Mouse (Mus musculus): ENCODE measurements around the gene Cmtm8.
A peak's percentile ranks its signal among the peaks of the same experiment; 100 is the strongest.

The Cmtm8 gene

DNA sequence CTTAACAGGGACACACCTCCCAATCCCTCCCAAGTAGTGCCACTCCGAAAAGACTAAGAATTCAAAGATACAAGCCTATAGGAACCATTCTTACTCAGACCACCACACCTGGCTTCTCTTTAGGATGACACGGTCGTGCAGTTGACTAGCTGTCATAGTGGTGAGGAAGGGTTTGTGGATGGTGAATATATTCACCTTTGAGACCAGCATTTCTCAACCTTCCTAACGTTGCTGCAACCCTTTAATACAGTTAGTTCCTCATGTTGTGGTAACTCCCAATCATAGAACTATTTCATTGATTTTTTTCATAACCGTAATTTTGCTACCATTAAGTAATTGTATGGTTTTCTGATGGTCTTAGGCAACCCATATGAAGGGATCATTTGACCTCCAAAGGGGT is 56.8 kb downstream of the Cmtm8 start:
- DNase-seq (ENCODE audit: low read depth) = no peak

DNA sequence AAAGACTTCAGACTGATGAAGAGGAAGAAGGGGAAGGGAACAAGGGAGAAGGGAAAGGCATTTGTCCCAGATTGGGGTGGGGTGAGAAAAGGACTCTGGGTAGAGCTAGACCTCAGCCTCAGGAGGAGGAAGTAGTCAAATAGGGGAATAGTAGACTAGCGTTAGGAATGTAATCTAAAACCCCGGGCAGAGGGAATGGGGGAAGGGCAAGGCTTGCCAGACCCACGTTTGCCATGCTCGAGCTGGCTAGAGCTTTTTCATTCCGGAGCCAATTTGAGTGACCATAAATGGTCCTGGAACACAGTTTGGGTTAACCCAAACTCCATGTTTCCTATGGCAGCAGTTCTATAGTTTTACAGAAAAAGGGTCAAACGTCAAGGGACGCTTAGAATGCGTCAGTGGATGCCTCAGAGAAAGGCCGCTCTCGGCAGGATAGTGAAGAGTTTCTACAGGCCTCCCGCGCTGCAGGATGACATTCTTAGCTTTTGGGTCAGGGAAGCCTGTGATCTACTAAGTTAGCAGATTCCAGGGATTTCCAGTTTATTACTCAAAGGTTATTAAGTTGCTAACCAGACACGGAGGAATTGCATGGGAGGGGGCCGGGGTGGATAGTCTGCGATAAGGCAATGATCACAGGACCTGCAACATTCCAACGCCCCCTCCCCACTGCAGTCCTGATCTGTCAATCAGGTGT is 58.4 kb downstream of the Cmtm8 start:
- DNase-seq (ENCODE audit: low read depth) = no peak

DNA sequence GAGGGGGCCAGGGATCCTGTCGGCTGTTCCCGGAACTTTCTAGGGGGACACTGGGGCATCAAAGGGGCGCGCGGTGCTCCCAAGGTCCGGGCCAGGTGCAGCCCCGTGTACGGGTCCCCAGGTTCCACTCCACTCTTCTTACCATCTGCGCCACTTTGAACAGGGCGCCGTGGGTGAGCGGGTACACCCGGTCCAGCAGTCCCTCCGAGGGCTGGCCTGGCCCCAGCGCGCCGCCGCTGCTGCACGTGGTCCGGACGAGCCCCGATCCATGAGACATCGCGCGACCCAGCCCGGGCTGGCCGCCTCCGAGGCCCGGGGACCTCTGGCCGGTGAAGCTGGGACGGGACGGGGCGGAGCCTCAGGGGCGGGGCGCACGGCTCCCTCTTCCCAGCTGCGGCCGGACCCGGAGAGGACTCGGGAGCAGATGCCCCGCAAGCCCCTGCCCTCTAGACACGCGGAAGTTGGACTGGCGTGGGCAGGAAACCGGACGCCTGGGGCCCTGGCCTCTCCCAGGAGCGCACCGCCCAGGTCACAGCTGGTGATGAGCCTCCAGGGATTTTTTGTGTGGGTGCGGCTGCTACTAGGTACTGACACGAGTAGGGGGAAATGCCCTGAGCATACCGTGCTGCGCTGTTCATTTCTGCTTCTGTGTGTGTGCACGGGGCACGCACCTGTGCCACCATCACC is 62.3 kb downstream of the Cmtm8 start, which contains the start of gene Cmtm7:
TSS of gene Cmtm7 (minus strand) at position 331 of the 687 bp plus-strand sequence.
- peak; percentile 92 for DNase-seq (ENCODE audit: low read depth)

DNA sequence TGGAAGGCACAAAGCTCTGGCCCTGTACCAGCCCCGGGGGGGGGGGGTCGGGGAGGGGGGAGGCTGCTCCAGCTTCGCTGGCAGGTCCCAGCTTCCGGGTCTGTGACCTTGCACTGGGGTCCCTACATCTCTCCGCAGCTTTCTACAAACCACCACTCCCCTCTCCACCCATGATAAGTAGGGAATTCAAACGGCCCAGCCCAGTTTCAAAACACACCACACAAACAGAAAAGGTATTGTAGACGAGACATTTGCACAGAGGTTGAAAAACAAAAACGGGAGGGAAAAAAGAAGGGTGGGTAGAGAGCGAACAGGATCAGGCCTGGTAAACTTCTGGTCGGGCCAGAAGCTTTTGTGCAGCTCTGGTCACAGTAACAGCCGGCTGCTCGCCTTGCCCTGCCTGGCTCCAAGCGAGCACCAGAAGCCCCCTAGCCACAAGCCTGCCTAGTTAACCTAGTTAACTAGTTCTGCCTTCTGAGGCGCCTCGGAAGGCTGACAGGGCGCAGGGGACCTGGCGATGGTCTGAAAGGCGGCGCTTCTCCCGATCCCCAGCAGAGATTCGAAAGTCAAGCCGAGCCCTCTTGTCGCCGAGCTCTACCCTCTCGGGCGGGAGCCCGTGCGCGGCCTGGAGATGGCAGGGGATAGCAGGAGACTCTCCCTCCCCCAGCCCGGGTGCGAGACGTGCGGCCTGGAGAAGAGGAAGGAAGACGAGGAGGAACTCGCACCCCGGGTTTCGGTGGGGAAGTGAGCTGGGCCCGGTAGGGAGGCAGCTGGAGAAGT is 63.0 kb downstream of the Cmtm8 start:
- DNase-seq (ENCODE audit: low read depth) = peak; percentile 82

DNA sequence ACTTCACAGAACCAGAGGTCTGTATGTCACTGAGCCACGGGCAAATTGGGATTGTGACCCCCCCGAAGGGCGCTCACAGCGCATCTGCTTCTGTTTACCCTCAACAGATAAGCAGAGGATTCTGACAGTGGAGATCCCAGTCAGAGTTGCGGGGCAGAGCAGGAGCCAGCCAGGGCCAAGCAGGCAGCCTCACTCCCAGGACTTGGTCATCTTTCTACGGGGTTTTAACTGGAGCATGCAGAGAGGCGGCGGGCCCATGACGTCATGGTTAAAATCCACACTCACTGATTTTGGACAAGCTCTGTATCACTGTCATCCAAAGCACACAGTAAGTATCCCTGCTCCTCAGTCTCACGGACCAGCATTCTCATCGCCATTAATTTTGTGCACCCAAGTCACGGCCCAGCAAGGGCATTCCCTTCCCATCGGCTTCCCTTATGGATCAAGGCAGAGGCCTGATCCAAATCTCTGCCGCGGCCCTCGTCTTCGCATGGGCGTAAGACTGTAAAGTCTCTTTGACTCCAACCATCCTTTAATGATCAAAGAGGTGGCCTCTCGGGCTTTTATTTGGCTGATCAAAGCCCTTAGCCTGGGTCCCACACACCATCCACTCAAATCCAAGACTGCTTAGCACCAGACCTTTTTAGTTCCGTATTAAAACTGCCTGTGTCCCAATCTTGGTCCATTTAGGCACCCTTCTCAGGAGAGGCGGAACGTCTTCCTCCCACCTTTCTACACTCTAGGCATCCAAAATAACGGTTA is 63.8 kb downstream of the Cmtm8 start:
- DNase-seq (ENCODE audit: low read depth) = peak; percentile 83

DNA sequence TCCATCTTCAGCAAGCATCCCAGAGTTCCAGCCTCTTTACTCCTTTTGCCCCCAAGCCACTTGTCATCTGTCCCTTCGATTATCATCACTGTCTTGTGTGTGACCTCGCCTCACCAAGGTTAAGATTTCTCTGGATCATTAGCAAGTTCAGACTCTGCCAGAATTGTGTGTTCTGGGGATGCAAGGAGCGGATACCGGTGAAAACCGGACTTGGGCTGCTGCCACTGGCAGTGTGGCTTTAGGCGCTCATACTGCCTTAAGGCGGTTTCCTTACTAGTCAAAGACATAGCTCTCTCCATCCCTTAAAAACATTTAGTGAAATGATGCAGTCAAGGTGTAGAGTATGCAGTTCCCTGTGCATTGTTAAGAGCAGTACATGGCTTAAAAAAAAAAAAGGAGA is 65.1 kb downstream of the Cmtm8 start:
- peak; percentile 67 for DNase-seq (ENCODE audit: low read depth)

DNA sequence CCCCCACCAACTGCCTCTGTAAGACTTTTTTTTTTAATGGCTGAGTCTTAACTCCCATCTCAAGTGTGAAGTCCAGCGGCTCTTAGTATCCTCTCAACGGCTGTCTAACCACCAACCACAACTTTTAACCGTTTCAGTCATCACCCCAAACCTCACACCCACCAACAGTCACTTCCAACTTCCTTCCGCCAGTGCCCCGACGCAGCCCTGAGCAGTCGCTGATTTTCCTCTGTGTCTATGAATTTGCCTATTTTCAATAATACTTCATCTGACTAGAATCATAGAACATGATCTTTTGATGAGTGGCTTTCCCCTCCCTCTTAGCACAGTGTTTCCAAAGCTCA is 65.9 kb downstream of the Cmtm8 start:
- DNase-seq (ENCODE audit: low read depth) = peak; percentile 99

DNA sequence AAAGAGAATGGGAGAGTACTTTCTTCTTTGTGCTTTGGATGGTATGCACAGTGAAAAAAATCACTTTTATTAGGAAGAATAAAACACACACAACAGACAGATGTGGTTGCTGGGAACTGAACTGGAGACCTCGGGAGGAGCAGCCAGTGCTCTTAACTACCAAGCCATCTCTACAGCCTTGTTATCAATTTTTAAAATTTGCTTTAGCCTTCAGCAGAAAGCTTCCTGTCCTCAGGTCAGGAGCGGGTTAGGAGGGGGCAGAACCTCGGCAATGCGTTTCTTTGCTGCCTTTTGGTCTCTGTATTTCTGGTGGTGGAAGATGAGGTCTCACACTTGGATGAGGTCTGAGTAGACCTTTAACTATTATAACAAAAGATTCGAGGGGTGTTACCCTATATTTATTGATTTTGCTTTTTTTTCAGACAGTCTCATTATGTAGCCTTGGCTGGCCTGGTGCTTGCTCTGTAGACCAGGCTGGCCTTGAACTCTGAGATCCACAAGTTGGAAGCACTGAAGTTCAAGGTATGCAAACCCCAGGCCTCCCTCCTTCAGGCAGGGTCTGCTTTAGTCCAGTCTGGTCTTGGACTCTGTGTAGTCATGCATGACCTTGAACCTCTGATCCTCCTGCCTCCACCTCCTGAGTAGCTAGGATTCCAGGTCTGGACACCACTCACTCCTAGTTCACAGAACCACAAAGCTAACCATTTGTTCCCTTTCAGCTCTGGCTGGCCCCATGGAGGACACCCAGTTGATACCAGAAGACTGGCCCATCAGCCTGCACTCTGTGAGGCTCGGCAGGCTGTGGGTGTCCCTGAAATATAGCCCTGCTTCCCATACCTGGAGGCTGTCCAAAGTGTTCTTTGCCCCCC is 66.5 kb downstream of the Cmtm8 start:
- peak; percentile 65 for DNase-seq (ENCODE audit: low read depth)

DNA sequence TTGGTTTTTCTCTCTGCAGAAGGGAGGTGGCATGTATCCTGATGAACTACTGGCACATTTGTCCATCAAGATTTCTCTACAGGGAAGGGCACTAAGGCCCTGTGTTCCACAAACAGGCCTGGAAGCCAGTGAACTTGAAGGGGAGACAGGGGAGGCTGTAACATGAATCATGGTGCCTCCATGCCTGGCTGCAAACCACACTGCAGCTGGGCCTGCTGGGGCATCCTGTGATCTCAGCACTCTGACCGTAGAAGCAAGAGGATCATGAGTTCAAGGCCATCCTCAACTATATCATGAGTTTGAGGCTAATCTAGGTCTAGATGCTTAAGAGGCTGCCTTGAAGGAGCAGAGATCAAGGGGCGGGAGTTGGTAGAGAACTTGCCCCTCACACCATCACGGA is 67.6 kb downstream of the Cmtm8 start:
- peak; percentile 82 for DNase-seq (ENCODE audit: low read depth)

DNA sequence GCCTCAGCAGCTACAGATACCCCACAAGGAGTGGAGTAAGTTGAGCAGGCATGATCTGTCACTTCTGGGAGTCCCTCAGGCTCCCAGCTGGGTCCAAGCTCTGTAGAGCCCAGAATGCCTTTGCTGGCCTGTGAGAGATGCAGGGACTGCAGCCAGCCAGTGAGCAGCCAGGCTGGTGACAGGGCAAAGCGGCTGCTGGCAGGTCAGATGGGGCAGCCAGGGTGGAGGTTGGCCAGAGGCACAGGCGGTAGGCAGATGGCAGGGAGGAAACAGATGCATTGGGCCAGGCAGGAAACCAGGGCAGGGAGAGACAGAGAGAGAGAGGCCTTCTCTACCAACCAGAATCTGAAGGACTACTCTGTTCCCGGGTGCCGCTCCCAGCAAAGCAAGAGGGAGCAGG is 68.7 kb downstream of the Cmtm8 start:
- DNase-seq (ENCODE audit: low read depth) = peak; percentile 93

DNA sequence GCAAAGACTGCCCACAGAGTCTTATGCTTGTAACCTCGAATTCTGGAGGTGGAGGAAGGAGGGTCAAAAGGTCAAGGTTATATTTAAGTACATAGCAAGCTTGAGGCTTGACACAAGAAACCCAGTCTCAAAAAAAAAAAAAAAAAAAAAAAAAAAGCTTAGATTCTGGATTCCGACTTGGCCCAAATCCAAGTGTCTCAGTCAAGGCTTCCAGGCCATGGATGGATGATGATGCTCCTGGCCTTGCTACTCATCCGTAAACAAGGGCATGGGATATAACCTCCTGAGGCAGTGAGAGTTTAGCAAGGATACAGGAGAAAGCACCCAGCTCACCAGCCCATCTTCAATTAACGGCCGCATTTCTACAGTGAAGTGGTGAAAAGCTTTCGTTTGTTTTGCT is 69.3 kb downstream of the Cmtm8 start:
- DNase-seq (ENCODE audit: low read depth) = peak; percentile 59

DNA sequence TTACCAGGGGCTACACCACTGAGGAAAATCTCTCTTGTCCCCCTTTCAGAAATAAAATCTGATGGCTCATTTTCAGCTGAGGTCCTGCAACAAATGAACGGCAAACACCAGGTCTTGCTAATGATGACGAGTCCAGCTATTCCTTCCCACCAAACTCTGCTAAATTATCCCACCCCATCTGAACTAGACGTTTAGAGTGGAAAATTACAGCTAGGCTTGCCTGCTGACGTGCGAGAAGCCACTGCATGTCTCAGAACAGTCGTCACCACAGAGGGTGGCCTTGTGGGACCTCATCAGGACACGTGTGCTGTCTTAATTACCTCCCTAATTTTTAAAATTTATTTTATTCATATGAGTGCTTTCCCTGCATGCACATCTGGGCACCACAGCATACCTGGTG is 72.4 kb downstream of the Cmtm8 start:
- no peak for DNase-seq (ENCODE audit: low read depth)

DNA sequence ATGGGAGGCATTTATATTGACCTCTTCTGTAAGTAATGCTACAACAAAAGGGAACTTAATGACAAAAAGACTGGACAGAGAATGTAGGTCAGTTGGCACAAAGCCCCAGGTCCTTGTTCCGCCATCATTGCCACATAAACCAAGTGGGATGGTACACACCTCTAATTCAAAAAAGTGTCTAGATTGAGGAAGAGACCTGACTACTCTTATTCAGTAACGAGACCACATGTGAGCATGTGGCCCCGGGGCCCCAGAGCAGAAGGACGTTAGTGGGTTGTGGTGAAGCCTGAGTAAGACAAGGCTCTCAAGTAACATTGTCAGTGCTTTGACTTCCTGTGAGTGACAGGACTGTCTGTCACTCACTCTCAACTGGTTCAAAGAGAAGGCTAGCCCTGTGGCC is 73.7 kb downstream of the Cmtm8 start:
- peak; percentile 94 for DNase-seq (ENCODE audit: low read depth)

DNA sequence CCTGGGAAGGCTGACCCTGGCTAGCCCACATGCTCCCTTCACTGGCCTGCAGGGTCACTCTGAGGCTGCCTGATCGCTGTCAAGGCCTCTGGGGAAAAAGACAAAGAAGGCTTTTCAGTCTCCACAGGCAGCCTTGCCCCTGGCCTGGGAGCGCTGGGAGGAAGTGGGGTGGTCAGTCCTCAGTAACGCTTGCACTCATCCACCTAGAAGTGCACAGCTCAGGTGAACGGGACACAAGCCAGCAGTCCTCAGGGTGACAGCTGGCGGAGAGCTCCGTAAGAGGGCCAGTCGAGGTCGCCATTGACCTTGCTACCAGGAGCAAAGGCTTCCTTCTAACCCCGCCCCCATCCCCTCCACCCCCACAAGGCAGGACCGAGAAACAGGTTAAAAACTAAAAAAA is 75.9 kb downstream of the Cmtm8 start:
- no peak for DNase-seq (ENCODE audit: low read depth)

DNA sequence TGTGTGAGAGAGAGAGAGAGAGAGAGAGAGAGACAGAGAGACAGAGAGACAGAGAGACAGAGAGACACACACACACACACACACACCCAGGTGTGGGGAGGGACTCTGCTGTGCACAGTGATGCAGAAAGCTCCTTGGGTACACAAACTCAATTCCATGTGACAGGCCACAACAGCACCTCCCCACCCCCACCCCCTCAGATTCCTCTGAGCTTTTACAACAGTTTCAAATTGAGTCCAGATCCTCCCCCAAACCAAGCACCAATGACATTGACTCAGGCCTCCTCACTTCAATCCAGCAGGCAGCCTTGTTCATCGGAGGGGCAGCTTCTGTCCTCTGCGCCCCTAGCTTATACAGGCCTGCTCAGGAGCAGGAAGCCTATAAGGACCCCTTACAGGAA is 76.4 kb downstream of the Cmtm8 start:
- DNase-seq (ENCODE audit: low read depth) = no peak

DNA sequence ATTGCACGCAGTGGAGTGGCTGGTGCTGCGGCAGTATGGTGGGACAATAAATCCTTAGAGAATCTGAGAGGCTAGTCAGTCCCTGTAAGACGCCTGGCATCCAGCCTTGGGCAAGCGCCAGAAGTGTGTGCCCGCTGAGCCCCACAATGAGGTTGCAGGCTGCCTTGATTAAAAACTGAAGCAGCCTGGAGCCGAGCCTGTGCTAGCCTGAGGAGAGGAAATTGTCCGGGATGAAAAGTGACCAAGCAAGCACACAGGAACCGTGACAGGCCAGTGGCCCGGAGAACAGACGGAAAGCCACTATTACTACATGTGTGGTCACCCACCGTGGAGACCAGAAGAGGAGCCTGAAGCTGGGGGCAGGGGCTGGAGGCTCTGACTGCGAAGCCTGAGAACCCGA is 76.9 kb downstream of the Cmtm8 start:
- no peak for DNase-seq (ENCODE audit: low read depth)

DNA sequence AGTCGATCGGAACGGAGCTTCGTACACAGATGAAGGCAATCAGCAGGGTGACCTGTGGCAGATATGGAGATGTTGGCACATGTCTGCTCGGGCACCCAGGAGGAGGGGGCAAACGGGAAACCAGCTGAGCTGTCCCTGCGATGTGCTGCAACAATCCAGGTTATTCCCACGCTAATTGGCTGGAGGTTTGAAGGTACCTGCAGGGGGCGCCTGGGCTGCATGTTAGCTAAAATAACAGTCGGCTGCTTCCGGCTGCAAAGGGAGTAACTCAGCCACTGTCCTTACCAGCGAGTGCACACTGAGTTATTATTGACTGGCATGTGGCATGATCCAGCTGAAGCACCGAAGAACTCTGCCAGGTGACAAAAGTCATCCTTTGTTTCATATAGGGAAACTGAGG is 80.6 kb downstream of the Cmtm8 start:
- DNase-seq (ENCODE audit: low read depth) = peak; percentile 58

DNA sequence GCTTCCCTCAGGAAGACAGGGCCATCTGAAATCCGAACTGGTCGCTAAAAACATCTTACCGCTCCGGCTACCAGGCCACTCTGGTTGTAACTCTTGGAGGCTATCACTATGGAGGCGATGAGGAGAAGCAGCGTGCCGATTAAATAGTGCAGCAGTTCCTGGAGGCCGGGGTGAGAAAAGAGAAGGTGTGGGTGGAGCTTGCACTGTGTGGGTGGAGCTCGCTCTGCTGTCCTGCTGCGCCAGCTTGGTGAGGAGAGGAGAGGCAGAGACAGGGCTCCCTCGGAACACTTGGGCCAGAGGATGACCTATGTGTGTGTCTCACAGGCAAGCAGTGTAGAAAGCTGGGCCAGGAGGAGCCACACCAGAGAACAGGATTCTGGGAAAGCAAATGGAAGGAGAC is 82.1 kb downstream of the Cmtm8 start:
- DNase-seq (ENCODE audit: low read depth) = no peak

DNA sequence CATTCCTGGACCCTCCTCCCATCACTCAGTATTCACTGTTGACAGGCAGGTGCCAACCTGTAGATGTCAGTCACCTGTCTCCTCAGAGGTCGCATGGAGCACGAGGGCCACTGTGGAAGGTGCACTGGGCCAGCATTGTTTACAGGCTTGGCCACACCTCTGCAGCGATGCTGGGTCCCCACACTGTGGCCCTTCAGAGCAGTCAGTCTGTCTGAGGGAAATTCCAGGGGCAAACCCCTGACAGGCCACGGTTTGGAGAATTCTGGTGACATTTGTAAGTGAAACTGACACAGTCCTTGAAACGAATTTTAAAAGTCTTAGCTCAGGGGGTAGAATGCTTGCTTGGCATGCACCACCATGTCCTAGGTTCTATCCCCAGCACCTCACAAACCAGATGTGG is 83.6 kb downstream of the Cmtm8 start:
- DNase-seq (ENCODE audit: low read depth) = no peak

DNA sequence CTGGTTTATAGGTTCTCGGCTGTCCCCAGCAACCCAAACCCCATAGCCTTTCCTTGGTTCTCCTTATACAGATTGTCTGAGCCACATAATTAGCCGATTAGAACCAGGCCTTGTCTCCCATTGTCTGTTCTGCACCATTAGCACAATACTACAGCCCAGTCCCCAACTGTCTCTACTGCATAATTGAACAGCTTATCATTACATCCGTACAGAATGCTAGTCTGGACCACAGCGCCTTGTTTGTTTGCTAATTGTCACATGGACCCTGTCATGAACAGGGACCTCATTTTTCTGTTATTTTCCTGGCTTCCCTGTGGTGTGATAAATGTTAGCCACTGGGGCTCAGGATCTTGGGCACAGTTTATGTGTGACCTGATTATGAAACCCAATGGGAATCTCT is 84.1 kb downstream of the Cmtm8 start:
- no peak for DNase-seq (ENCODE audit: low read depth)

DNA sequence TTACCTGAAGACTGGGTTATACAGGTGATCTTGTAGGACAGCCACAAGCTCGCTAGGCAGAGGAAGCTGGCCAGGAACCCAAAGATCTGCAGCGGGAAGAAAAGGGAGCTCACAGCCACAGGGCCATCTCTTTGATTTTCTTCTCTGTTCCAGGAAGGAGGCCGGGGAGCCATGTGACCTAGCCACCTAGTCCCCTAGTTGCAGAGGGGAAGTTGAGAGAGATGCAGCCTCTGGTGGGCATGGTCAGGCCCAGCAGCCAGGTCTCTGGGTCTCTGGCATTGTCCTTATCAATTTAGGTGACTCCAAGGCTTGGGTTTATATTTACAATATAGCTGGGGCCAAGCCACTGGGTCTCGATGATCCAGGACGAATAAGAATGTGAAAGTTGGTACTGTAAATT is 85.2 kb downstream of the Cmtm8 start:
- no peak for DNase-seq (ENCODE audit: low read depth)

DNA sequence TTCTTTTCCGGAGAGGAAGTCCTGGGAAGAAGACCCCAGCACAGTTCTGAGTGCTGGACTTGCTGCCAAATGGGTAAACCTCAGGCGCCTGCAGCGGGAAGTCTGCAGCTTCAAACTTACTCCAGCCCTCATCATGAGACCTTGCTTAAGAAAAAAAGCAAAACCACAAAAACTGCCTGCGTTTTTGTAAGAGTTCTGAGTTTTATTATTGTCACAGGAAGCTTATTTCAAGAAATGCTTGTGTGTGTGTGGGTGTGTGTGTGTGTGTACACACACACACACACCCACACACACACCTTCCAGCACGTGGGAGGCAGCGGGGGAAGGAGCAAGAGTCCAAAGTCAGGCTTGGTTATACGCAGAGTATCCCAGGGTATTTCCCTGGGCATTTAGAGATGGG is 85.7 kb downstream of the Cmtm8 start:
- peak; percentile 74 for DNase-seq (ENCODE audit: low read depth)
